Mouse (Mus musculus) embryonic fibroblast, embryonic 13.5 days (primary cell): ENCODE measurements around the gene Acr.

Experiments
- CTCF ChIP-seq: IDR thresholded peaks from 2 replicates; pipeline ENCODE4 v1.5.1; 2011; ENCODE audit warnings: mild to moderate bottlenecking, control low read depth, low read length, moderate library complexity, borderline replicate concordance; ENCODE audit not compliant: insufficient read depth
- POLR2A ChIP-seq: IDR thresholded peaks from 2 replicates; pipeline ENCODE4 v1.6.1; 2011; ENCODE audit warnings: low read depth, mild to moderate bottlenecking, control low read depth, low read length, moderate library complexity

DNA sequence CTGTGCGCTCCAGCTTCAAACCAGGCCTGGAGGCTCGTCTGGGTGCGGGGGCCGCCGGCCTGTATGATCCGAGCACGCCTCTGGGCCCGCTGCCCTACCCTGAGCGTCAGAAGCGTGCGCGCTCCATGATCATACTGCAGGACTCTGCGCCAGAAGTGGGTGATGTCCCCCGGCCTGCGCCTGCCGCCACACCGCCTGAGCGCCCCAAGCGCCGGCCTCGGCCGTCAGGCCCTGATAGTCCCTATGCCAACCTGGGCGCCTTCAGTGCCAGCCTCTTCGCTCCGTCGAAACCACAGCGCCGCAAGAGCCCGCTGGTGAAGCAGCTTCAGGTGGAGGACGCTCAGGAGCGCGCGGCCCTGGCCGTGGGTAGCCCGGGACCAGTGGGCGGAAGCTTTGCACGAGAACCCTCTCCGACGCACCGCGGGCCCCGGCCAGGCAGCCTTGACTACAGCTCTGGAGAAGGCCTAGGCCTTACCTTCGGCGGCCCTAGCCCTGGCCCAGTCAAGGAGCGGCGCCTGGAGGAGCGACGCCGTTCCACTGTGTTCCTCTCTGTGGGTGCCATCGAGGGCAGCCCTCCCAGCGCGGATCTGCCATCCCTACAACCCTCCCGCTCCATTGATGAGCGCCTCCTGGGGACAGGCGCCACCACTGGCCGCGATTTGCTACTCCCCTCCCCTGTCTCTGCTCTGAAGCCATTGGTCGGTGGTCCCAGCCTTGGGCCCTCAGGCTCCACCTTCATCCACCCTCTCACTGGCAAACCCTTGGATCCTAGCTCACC lies 20.1 kb upstream of the Acr start:
- TF ChIP-seq CTCF (no peak), POLR2A (no peak)
